Mouse (Mus musculus) central nervous system, embryonic 14 days (tissue): ENCODE measurements around the gene Ankrd13a. TPM values are rescaled to one million over a fixed set of nuclear protein-coding genes. Genes with fewer than 3 reads are reported as not detected.

Source experiments
- polyA plus RNA-seq: library from polyadenylated mRNA; depleted of rRNA; stranded (reverse); fragments of >200 nt; gene quantifications from 2 replicates; pipeline ENCODE4 v1.2.3, GENCODE M21; 2012; rRNA removed

Ankrd13a gene
- polyA plus RNA-seq: 57.2 and 57.7 TPM in 2 replicates

DNA sequence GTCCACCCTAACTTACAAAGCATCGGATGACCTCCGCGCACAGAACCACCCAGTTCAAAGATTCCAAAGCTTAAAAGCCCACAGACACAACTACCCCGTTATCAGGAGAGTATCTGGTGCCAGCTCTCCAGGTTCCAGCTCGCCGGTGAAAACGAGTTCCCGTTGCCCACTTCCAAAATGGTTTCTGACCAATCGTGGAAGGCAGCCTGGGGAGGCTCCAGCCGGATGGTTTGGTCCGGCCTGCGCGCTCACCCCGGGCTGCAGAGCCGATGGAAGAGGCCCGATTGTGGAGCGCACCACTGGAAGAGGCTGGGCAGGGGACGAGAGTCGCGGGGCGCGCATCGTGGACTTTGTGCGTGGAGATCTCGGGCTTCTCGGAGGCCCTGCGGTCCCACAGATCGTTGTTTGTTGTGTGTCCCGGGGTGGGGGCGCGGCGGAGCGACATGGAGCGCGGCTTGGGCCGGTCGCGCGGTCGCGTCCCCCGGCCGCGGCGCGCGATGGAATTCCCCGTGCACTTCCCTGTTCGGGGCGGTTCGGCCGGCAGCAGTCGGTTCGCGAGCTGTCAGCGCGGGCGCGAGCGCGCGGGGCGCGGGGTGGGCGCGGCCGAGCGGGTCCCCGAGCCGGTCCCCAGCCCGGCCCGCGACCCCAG, at the start of gene Ankrd13a:
Gene Ankrd13a, plus strand, starts transcription at position 275 of the 649 bp plus-strand sequence.

GRCm38 (mm10) chr5:114775056-114775979, 841 bp downstream of the Ankrd13a start, which contains the start of gene Git2:
Gene Git2, minus strand, starts transcription at chr5:114775517.

GRCm38 (mm10) chr5:114822796-114823688, 48.6 kb downstream of the Ankrd13a start, which contains the start of gene 1500011B03Rik:
Gene 1500011B03Rik, minus strand, starts transcription at chr5:114823468.

DNA sequence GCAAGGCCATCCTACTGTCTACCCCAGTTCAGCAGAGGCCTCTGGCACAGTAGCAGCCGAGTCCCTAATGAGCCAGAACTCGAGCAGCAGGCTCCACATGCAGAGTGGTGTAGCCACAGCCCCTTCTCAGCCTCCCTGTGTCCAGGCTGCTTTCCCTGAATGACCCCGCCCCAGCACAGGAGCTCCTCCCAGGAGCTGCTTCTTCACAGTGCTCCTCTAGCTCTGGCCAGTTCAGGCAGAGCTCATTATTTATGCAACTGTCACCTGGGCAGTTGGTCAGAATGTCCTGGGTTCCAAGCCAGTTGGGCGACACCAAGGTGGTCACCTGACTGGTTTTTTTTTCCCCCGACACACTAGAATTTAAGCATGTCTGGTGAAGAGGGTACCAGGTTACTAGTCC, 78.9 kb downstream of the Ankrd13a start, which contains the start of gene 4930519G04Rik:
Gene 4930519G04Rik, plus strand, starts transcription at position 301 of the 400 bp plus-strand sequence.

Other genes starting within 250 kb of the Ankrd13a start
- gene Fam222a, start 206.7 kb upstream of the Ankrd13a start, polyA plus RNA-seq: 9.7 and 11.7 TPM in 2 replicates
- 1.5 and 9.6 TPM in 2 replicates for gene Trpv4, start 116.3 kb upstream of the Ankrd13a start, polyA plus RNA-seq
- 24.8 and 31.1 TPM in 2 replicates for gene Gltp, start 83.7 kb upstream of the Ankrd13a start, polyA plus RNA-seq
- gene Tchp, start 66.9 kb upstream of the Ankrd13a start, polyA plus RNA-seq: 35.4 and 36.9 TPM in 2 replicates
- 54.3 and 57.1 TPM in 2 replicates for gene Git2, start 840 bp downstream of the Ankrd13a start, polyA plus RNA-seq
- 197 and 217 TPM in 2 replicates for gene 1500011B03Rik, start 48.8 kb downstream of the Ankrd13a start, polyA plus RNA-seq
- gene 4930519G04Rik, start 79.0 kb downstream of the Ankrd13a start, polyA plus RNA-seq: not detected in 2 replicates
- gene Gm9936, start 84.0 kb downstream of the Ankrd13a start, polyA plus RNA-seq: 1.2 and 1.3 TPM in 2 replicates
- 7.0 and 9.1 TPM in 2 replicates for gene Oasl2, start 122.3 kb downstream of the Ankrd13a start, polyA plus RNA-seq
- gene Oasl1, start 148.6 kb downstream of the Ankrd13a start, polyA plus RNA-seq: 1.8 and 2.8 TPM in 2 replicates
- 76.5 and 77.6 TPM in 2 replicates for gene 2210016L21Rik, start 167.5 kb downstream of the Ankrd13a start, polyA plus RNA-seq
- gene Hnf1a, start 196.4 kb downstream of the Ankrd13a start, polyA plus RNA-seq: not detected in 2 replicates
- gene Sppl3, start 236.5 kb downstream of the Ankrd13a start, polyA plus RNA-seq: 89.8 and 91.5 TPM in 2 replicates